Mouse (Mus musculus): ENCODE data around the gene Erbb2.

Erbb2 gene

GRCm38 (mm10) chr11:98459071-98459741 is 46.9 kb downstream of the Erbb2 start:
- DNase-seq, result no peak

GRCm38 (mm10) chr11:98459860-98460259 is 47.6 kb downstream of the Erbb2 start:
- DNase-seq, result no peak

GRCm38 (mm10) chr11:98461109-98461720 is 48.9 kb downstream of the Erbb2 start:
- no peak for DNase-seq

GRCm38 (mm10) chr11:98462255-98462654 is 50.0 kb downstream of the Erbb2 start:
- no peak for DNase-seq

GRCm38 (mm10) chr11:98463911-98464310 is 51.6 kb downstream of the Erbb2 start:
- DNase-seq, result no peak

GRCm38 (mm10) chr11:98464516-98464915 is 52.2 kb downstream of the Erbb2 start:
- DNase-seq, result no peak

- DNase-seq, result no peak
Measured at GRCm38 (mm10) chr11:98469761-98470714, 57.8 kb downstream of the Erbb2 start.

GRCm38 (mm10) chr11:98470795-98471194 is 58.5 kb downstream of the Erbb2 start:
- no peak for DNase-seq

- DNase-seq, result peak; percentile 28
Measured at GRCm38 (mm10) chr11:98472696-98473095, 60.4 kb downstream of the Erbb2 start.

- no peak for DNase-seq
Measured at GRCm38 (mm10) chr11:98473916-98474479, 61.7 kb downstream of the Erbb2 start.

- DNase-seq, result no peak
Measured at GRCm38 (mm10) chr11:98474967-98475366, 62.7 kb downstream of the Erbb2 start.

- no peak for DNase-seq
Measured at GRCm38 (mm10) chr11:98475630-98476433, 63.6 kb downstream of the Erbb2 start.

GRCm38 (mm10) chr11:98476434-98476807 is 64.2 kb downstream of the Erbb2 start:
- DNase-seq, result no peak

GRCm38 (mm10) chr11:98477011-98477701 is 64.9 kb downstream of the Erbb2 start:
- DNase-seq, result no peak

GRCm38 (mm10) chr11:98479026-98479939 is 67.0 kb downstream of the Erbb2 start:
- DNase-seq, result no peak

- no peak for DNase-seq
Measured at GRCm38 (mm10) chr11:98479940-98480497, 67.7 kb downstream of the Erbb2 start.

GRCm38 (mm10) chr11:98481231-98481630 is 69.0 kb downstream of the Erbb2 start:
- DNase-seq, result no peak

- DNase-seq, result no peak
Measured at GRCm38 (mm10) chr11:98482067-98482466, 69.8 kb downstream of the Erbb2 start.

- no peak for DNase-seq
Measured at GRCm38 (mm10) chr11:98485749-98486148, 73.5 kb downstream of the Erbb2 start.
